Mouse (Mus musculus): Measurements from ENCODE around the gene Zfp345. TPM values are rescaled to one million over a fixed set of nuclear protein-coding genes. Genes with fewer than 3 reads are reported as not detected.
"Not testable (repeated sequence)": the region's sequence is repeated elsewhere in the genome, so short reads cannot be mapped to it uniquely, and the experiment has no call there.

Zfp345 gene
- polyA plus RNA-seq (2012; ENCODE audit: insufficient read depth, insufficient read length, missing spikeins), result not detected in 2 replicates

DNA sequence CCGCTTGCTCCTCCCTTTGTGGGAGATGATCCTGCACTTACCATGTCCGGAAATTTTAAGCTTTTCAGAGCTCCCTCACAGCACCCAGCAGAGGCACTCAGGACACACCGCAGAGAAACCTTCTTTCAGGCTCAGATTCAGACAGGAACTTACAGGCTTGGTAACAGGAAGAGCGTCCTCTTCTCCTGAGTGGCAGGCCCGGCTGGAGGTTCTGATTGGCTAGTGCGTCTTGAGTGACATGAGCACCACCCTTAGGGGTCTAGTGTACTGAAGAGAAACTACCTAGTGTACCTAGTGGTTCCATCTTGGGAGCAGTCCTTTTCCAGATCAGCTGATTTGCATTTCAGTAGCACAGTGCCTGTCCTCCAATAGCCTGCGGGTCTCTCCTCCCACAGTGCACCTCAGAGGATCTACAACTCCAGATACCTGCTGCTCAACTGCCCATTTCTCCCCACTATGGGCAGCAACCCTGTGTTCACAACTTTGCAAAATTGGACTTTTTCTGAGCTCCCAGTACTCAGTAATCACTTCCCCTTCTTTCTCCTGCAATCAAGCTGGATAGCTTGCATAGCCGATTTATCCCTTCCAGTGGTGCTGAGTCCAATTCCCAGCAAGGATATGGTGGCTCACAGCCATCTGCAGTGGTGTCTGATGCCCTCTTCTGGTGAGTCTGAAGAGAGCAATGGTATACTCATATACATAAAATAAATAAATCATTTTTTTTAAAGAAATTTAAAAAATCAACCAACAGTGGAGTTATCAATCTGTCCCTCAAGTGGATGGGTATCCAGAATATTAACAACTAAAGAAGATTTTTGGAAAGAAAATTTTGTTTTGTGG is at the start of gene Zfp345:
Gene Zfp345 (minus strand): TSS at position 153 of the 840 bp plus-strand sequence.
- not testable (repeated sequence) for H3K27ac ChIP-seq (replicated peaks; ENCODE audit: low read depth, low read length); H3K4me1 ChIP-seq (ENCODE audit: control insufficient read depth, insufficient read depth, insufficient read length, low read length); H3K4me3 ChIP-seq (ENCODE audit: insufficient read depth, low read depth, low read length)

DNA sequence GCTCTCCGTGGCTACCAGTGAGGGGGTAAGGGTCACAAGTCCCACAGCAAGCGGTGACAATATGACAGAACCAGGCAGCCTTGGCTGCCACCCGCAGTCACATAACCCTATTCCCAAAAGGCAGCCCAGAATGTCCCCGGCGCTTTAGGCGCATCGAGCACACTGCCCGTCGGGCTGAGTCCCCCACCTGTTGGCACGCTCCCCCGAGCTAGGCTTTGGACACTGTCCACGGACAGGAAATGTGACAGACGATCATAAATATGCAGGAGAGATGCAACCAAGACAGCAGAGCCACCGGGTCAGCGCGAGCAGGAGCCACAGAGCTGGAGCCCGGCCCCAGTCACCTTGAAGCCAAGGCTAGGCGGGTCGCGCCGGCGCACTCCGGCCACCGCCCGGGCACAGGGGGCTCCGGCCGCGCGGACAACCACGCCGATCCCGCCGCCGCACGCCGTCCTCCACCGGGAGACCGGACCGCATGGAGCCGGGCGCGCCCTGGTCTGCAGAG is 40.9 kb upstream of the Zfp345 start:
- no peaks in the 10 kb centered on the region for H3K4me1 ChIP-seq (ENCODE audit: control insufficient read depth, insufficient read depth, insufficient read length, low read length)
- H3K27ac ChIP-seq (replicated peaks; ENCODE audit: low read depth, low read length), result no peak overlapping the region
- no peak overlapping the region for H3K4me3 ChIP-seq (ENCODE audit: insufficient read depth, low read depth, low read length)

DNA sequence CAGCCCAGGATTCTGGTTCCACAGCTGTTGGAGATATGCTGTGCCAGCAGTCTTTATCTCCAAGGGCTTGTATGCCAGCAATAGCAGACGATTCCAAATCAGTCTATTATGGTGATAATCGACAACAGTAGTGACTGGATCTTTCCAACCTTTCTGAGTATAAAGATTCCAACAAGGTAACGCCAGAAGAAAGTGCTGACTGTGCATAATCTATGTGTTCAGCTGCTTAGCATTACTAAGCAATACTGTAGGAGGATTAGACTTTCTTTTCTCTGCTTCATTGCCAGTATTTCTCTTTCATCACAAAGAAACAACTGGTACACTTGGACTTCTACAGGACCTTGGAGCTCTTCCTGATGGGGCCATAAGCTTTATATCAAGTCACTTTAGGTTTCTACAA is 27.9 kb upstream of the Zfp345 start:
- Histone ChIP-seq H3K27ac (replicated peaks; ENCODE audit: low read depth, low read length) (no peak overlapping the region), H3K4me1 (ENCODE audit: control insufficient read depth, insufficient read depth, insufficient read length, low read length) (no peaks in the 10 kb centered on the region), H3K4me3 (ENCODE audit: insufficient read depth, low read depth, low read length) (no peak overlapping the region)

DNA sequence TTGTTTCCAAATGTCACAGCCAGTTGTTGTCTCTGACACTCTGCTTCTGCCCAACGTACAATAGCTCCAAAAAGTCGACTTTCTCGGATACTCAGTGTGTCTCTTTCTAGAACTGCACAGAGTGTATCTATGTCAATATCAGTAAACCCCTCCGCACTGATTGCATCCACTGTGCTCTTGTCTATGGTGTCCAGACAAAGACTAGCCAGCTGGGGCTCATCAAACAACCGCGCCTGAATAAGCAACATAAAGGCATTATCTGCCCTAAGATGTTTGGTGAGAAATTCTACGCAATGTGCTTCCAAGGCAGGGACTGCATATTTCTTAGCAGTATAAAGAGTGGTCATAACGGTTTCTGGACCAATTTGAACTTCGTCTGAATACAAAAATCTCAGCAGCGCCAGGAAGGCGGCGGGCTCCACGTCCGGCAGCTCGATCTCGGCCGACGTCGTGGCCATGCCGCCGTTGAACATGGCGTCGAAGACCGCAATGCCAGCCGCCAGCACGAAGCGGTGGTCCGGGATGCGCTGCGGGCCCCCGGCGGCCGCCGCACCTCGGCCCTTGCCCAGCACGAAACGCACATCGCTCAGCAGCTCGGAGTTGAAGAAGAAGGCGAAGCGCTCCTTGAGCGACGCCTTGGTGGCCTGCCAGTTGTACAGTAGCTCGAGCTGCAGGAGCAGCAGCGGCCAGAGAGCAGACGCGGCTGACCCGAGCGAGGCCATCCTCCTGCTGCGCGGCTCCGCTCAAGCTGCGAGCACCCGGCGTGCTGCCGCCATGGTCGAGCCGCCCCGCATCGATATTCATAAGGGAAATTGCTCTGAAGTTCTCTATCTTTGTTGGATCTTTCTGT is 15.5 kb upstream of the Zfp345 start:
- not testable (repeated sequence) for H3K4me3 ChIP-seq (ENCODE audit: insufficient read depth, low read depth, low read length); H3K27ac ChIP-seq (replicated peaks; ENCODE audit: low read depth, low read length); H3K4me1 ChIP-seq (ENCODE audit: control insufficient read depth, insufficient read depth, insufficient read length, low read length)

- Histone ChIP-seq H3K4me3 (ENCODE audit: insufficient read depth, low read depth, low read length) (no peak overlapping the region), H3K27ac (replicated peaks; ENCODE audit: low read depth, low read length) (no peak overlapping the region), H3K4me1 (ENCODE audit: control insufficient read depth, insufficient read depth, insufficient read length, low read length) (no peaks in the 10 kb centered on the region)
These were observed 8.1 kb upstream of the Zfp345 start for GRCm38 (mm10) chr2:150493031-150493430.

DNA sequence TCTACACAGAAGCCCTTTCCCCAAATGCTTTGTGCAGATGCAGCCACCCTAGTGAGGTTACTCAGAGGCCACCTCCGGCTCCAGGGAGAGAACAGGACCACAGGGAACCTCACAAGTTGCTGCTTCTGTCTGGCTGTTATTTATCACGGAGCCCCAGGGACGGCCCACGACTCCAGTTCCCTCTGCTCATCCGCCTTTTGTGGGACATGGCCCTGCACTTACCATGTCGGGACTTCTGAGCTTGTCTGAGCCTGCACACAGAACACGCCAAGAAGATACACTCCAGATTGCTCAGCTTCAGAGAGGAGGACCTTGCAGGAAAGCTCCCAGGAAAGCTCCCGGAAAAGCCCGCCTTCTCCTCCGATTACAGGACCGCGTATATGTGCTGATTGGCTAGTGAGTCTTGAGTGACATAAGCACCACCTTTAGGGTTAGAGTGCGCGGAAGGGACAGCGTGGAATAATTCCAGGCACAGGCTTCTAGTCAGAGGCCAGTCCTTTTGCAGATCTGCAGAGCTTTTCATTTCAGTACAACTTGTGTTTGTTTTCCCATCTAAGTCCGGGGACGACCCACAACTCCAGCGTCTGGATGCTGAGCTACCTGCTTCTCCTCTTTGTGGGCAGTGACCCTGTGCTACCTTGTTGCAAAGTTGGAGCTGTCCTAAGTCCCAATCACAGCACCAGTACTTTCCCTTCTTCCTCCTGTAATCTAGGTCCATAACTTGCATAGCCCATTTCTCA is 33.5 kb downstream of the Zfp345 start, which contains the start of gene Zfp442:
Gene Zfp442 (minus strand): TSS at position 307 of the 740 bp plus-strand sequence.
- peak within 1 kb of the TSS; percentile 68 for H3K4me3 ChIP-seq (ENCODE audit: insufficient read depth, low read depth, low read length)
- not testable (repeated sequence) for H3K27ac ChIP-seq (replicated peaks; ENCODE audit: low read depth, low read length); H3K4me1 ChIP-seq (ENCODE audit: control insufficient read depth, insufficient read depth, insufficient read length, low read length)

DNA sequence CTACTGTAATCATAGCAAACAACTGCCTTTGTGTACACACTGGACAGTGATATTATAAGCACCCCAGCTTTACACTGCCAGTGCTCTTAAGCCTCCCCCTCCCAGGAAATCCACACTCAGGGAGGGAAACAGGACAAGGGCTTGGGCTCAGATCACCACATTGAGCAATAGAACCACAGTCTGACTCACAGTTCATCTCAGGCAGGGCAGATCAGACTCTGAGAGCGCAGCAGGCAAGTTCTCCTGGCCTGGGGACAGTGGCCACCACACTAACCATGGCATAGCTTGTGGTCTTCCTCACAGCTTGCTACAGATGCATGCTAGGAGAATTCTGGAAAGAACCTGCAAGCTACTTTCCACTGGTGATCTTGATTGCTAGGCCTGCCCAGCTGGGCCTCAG is 45.8 kb downstream of the Zfp345 start:
- H3K4me1 ChIP-seq (ENCODE audit: control insufficient read depth, insufficient read depth, insufficient read length, low read length); H3K27ac ChIP-seq (replicated peaks; ENCODE audit: low read depth, low read length); H3K4me3 ChIP-seq (ENCODE audit: insufficient read depth, low read depth, low read length): not testable (repeated sequence)

Other genes starting within 250 kb of the Zfp345 start
- gene Gm21994, start 229.5 kb downstream of the Zfp345 start, polyA plus RNA-seq (2012; ENCODE audit: insufficient read depth, insufficient read length, missing spikeins), result 1.2 TPM in 1 of 2 replicates, not detected in the other
- gene Gm14124, start 227.6 kb downstream of the Zfp345 start, polyA plus RNA-seq (2012; ENCODE audit: insufficient read depth, insufficient read length, missing spikeins), result not detected in 2 replicates
- not detected in 2 replicates for gene Gm10130, start 161.4 kb downstream of the Zfp345 start, polyA plus RNA-seq (2012; ENCODE audit: insufficient read depth, insufficient read length, missing spikeins)
- gene 3300002I08Rik, start 122.3 kb downstream of the Zfp345 start, polyA plus RNA-seq (2012; ENCODE audit: insufficient read depth, insufficient read length, missing spikeins), result 1.6 TPM in 1 of 2 replicates, not detected in the other
- 1.7 TPM in 2 replicates for gene Zfp442, start 33.6 kb downstream of the Zfp345 start, polyA plus RNA-seq (2012; ENCODE audit: insufficient read depth, insufficient read length, missing spikeins)
- not detected in 2 replicates for gene Cst7, start 85.3 kb upstream of the Zfp345 start, polyA plus RNA-seq (2012; ENCODE audit: insufficient read depth, insufficient read length, missing spikeins)
- gene Apmap, start 123.5 kb upstream of the Zfp345 start, polyA plus RNA-seq (2012; ENCODE audit: insufficient read depth, insufficient read length, missing spikeins), result 125 and 136 TPM in 2 replicates
- 95.0 and 102 TPM in 2 replicates for gene Acss1, start 183.4 kb upstream of the Zfp345 start, polyA plus RNA-seq (2012; ENCODE audit: insufficient read depth, insufficient read length, missing spikeins)
- not detected in 2 replicates for gene Vsx1, start 204.3 kb upstream of the Zfp345 start, polyA plus RNA-seq (2012; ENCODE audit: insufficient read depth, insufficient read length, missing spikeins)

Measured in brown adipose tissue, adult 24 weeks (tissue).